Mouse (Mus musculus) urinary bladder, postnatal 14 days (tissue): ENCODE measurements at regions not wholly inside any gene's neighbourhood (a gene's known extent, or its start where the extent isn't known, plus 50 kb on each side); places are given as distances from the start of the nearest gene placed in this dataset.

ENCODE experiments used
- DNase-seq: peaks from one replicate; pipeline ENCODE4 v3.0.0; 2021; ENCODE audit warnings: low spot score

DNA sequence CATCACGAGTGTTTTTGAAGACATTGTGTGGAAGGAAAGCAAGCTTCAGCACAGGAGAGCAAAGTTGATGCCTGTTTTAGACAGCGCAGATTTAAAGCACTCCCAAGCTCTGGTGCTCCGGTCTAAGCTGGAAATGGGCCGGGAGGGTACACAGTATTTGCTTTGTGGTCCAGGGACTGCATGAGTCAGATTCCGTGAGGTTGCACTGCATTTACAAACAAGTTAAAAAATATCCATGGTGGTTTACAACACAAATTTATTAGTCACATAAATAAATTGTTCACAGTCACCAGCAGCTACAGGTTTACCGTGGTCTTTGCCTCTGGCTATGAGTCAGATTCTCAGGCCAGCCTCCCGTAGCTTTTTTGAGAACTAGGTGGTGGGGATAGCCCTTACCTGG lies 312.0 kb downstream of the Ptprc start:
- DNase-seq, result no peak

DNA sequence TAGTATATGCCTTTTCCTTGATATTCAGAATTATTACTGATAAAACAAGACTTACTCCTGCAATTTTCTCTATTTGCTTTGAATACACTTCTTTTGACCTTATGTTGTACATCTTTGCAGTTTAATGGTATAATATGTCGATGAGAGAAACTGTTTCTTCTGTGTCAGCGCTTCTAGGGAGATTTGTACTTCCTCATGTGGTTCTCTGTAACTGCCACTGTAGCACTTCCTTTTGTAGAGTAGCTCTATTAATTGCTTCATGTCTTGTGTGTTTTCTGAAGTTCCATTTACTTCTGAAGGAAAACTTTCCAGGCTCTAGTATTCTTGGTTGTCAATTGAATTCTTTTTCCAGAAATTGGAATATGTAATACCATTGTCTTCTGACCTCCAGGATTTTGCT lies 323.2 kb downstream of the Ptprc start:
- DNase-seq, result no peak

GRCm38 (mm10) chr1:137847311-137847923 lies 328.1 kb downstream of the Ptprc start:
- DNase-seq, result no peak

- no peak for DNase-seq
These were observed 328.7 kb downstream of the Ptprc start for GRCm38 (mm10) chr1:137846857-137847256.

DNA sequence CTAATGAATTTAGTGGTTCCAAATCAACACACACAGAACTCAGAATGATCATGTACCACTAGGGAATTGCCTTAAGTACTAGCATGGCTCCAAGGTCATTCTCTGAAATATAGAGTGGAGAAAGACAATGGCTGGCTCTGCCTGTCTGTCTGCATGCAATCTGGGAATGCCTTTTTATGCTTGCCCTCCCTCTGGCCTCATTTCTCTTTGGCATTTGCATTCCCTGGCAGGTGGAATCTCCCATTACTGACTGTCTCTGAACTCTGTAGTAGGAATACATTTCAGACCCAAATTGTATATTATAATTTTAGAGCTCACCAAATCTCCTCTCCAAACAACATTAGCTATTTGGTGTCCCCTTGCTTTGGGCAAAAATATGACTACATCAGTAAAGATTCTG lies 335.0 kb downstream of the Ptprc start:
- no peak for DNase-seq

DNA sequence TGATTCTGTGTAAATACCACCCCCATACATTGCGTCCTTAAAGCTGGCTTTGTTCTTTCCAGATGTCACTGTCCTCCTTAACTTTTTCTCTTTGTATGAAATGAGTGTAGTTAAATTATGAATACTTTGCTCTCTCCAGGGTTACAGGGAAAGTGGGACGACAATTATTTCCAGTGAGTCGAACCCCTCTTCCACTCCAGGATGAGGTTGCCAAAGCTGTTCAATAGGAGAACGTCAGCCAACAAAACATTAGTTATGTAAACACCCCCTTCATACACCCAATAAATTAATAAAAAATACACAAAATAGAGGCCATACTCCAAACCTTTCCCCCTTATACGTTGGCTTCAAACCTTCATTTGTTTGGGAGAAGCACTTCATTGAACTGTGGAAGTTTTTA lies 335.8 kb downstream of the Ptprc start:
- DNase-seq, result no peak

DNA sequence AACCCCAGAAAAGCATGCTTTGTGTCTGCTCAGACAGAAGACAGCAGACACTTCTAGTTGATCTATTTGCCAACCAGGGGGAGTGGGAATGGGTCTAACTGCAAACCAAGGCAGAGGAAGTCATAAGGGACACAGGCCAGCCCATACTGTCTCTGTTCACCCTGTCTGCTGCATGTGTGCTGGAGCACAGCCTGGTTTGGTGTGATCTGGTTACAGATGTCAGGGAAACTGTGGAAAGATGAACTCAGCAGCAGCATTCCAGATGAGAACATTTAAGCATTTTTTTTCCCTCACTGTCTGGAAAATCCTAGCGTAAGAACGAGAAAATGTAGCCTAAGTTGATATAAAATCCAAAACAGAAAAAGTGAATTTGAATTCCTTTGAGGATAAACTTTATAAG lies 336.2 kb downstream of the Ptprc start:
- no peak for DNase-seq

GRCm38 (mm10) chr1:137838357-137838756 lies 337.2 kb downstream of the Ptprc start:
- DNase-seq, result no peak

- DNase-seq, result no peak
These were observed 342.0 kb downstream of the Ptprc start for GRCm38 (mm10) chr1:137833535-137833934.

GRCm38 (mm10) chr1:137831284-137831683 lies 344.2 kb downstream of the Ptprc start:
- DNase-seq, result no peak

DNA sequence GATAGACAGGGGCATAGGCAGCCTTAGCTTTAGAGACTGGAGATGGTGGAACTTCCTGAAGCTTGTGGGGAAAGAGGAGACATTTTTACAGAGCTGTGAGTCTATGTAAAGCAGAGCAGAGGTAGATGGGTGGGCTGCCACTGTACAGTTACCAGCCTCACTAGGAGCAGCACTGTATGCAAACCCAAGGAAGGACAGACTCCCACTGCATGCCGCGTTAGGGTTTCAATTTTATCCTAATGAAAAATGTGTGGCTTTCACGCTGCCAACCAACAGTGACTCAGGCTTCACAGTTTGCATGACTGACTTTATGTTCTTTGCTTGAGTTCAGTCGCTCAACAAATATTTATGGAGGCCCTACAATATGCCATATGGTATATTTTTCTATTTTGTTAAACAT lies 348.1 kb downstream of the Ptprc start:
- DNase-seq, result no peak

GRCm38 (mm10) chr1:137815401-137815888 lies 360.1 kb downstream of the Ptprc start:
- DNase-seq, result no peak

GRCm38 (mm10) chr1:137814556-137814955 lies 361.0 kb downstream of the Ptprc start:
- DNase-seq, result no peak

- DNase-seq, result no peak
These were observed 361.8 kb downstream of the Ptprc start for GRCm38 (mm10) chr1:137813716-137814115.

DNA sequence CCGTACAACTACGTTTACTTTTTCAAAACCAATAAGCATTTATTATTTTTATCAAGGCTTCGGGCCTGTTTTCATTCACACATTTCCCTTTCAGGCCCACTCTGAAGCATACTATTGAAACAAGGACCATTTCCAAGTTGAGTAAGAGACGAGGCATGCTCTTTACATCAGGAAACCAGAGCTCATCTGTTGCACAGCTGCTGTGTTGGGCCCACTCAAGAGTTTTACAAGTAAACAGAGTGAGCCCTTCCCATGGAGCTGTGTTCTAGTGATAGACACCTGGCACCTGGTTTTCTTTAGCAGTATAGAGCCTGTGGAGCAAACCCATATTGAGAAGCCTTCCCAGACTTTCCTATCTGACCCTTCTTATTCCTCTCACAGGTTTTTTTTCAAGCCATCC lies 363.5 kb downstream of the Ptprc start:
- DNase-seq, result no peak

DNA sequence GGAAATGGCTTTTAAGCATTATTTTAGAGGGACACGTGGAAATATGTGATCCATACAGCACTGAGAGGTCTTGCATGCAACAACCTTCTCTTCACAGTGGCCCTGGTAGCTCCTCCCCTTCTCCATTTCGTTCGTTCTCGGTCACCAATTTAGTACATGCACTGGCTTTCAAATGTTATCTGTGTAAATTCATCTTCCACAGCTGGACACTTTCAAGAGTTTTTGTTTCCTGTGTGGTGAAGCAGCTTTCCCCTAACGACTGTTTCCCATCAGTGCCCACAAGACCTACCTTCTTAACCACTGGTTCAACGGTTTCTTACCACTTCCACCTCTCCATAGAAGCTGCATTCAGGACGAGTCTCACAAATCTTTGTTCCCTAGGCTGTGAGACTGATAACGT lies 368.8 kb downstream of the Ptprc start:
- no peak for DNase-seq

- DNase-seq, result no peak
These were observed 369.3 kb downstream of the Ptprc start for GRCm38 (mm10) chr1:137806252-137806651.

DNA sequence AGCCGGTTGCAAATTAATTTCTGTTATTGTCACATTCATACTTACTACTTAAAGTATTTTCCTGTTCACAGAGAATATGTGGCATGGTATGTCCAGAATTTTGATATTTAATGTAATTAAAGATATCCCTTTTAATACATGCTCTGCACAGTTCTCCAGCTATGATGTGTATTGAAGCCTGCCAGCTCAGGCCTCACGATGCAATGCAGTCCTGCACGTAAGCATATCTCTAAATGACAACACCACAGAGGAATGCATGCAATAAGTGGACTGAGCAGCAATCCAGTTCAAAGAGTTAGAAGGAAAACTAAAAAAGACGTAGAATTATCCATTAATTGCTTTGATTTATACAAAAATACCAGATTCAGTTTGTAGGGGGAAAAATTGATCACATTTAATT lies 373.4 kb downstream of the Ptprc start:
- no peak for DNase-seq

DNA sequence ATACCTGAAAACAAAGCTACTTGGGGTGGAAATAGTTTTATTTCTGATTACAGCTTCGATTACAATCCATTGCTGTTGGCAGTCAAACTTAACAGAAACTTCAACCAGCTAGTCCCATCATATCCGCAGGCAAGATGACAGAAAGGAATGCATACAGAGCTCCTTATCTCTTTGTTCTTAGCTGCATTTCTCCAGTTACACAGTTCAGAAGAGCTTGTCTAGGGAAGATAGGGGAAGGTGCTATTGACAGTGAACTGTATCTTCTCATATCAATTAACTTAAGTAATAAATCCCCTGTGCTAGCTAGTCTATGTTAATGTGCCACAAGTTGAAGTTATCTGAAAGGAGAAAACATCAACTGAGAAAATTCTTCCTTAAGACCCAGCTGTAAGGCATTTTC lies 374.8 kb downstream of the Ptprc start:
- DNase-seq, result no peak

- no peak for DNase-seq
These were observed 386.7 kb downstream of the Ptprc start for GRCm38 (mm10) chr1:137788789-137789188.

DNA sequence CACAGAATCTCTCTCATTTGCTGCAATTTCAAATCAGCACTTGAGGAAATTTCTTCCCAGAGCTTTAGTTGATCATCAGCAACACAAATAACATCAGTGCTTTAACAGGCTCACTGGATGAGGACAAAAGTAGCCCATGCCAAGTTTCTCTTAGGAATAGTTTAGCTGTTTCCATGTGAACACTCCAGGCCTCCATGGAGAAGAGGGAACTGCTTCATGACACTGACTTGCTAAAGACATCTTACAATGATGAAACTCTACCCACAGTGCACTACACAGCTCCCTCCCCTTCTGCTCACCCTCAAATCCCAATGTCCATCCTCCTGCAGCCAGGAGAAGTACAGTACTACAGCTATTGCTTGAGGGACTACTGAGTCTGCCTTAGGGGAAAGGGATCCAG lies 388.9 kb downstream of the Ptprc start:
- DNase-seq, result no peak

- DNase-seq, result no peak
These were observed 400.9 kb downstream of the Ptprc start for GRCm38 (mm10) chr1:137774586-137774985.

GRCm38 (mm10) chr1:137760797-137761196 lies 414.7 kb downstream of the Ptprc start:
- no peak for DNase-seq

GRCm38 (mm10) chr1:137751446-137751961 lies 424.0 kb downstream of the Ptprc start:
- no peak for DNase-seq
